Mouse (Mus musculus) neural tube, embryonic 12.5 days (tissue): ENCODE measurements at regions not wholly inside any gene's neighbourhood (a gene's known extent, or its start where the extent isn't known, plus 50 kb on each side); places are given as distances from the start of the nearest gene placed in this dataset.

Experiments
- ATAC-seq: fragments of 200-750 bp; cut with Nextera tagmentation; 2 replicates; pipeline ENCODE4 v1.8.0; 2017; ENCODE audit warnings: low read depth, mild to moderate bottlenecking, moderate TSS enrichment, moderate library complexity; ENCODE audit not compliant: low FRiP score
- H3K27ac ChIP-seq: fragments of 300-500 bp; sonication (generic); 2 replicates; pipeline ENCODE4 v1.5.1; 2016
- H3K27me3 ChIP-seq: fragments of 300-500 bp; sonication (generic); replicated peaks from 2 replicates; pipeline ENCODE4 v1.6.1; 2016; ENCODE audit warnings: mild to moderate bottlenecking
- H3K36me3 ChIP-seq: fragments of 300-500 bp; sonication (generic); 2 replicates; pipeline ENCODE4 v1.6.1; 2016; ENCODE audit warnings: mild to moderate bottlenecking
- H3K4me1 ChIP-seq: fragments of 300-500 bp; sonication (generic); 2 replicates; pipeline ENCODE4 v1.6.1; 2016
- H3K4me2 ChIP-seq: fragments of 300-500 bp; sonication (generic); replicated peaks from 2 replicates; pipeline ENCODE4 v1.6.1; 2016; ENCODE audit warnings: mild to moderate bottlenecking
- H3K4me3 ChIP-seq: fragments of 300-500 bp; sonication (generic); 2 replicates; pipeline ENCODE4 v1.5.1; 2016
- H3K9ac ChIP-seq: fragments of 300-500 bp; sonication (generic); 2 replicates; pipeline ENCODE4 v1.6.1; 2016; ENCODE audit warnings: mild to moderate bottlenecking
- H3K9me3 ChIP-seq: fragments of 300-500 bp; sonication (generic); 2 replicates; pipeline ENCODE4 v1.6.1; 2016; ENCODE audit warnings: mild to moderate bottlenecking
- WGBS: fragments of 180-500 bp; shearing (Covaris S2); methylation state at CpG from one replicate; pipeline ENCODE4 v1.1.7; 2016; 5-methylcytosine and 5-hydroxymethylcytosine counted together

DNA sequence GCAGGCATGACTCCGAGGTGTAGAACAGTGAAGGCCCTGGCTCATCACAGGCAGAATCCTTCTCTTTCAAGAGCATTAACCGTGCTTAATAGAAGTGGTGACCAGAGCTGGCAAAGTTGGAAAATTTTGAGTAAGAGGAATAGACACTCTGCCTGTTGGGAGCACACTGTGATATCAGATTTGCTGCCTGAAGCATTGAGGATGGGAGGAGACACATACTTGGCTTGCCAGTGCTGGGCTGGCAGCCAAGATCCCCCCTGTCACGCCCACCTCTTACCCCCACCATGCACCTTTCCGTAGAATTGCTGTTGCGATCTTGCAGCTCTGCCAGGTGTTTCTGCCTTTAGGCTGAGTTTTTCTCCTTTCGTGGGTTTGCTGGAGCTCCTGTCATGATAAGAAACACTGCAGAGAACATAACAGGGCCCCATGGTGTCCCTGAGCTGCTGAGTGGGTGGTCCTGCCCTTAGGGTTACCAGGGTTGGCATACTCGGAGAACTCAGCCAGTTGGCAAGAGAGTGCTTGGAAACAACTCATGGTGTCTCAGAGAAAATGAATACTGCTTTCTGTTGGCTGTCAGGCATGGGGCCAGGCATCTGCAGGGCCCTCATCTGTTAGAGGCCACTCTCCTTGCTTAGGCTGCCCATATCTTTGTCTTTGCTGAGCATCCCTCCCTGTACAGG, 286.1 kb downstream of the Glrx3 start:
- WGBS, result 81% methylated on average over 7 of the region's 7 CpGs
- no peaks in the 10 kb centered on the region for H3K4me1 ChIP-seq
- H3K27me3 ChIP-seq, result no peaks in the 10 kb centered on the region
- no peak for ATAC-seq
- no peak overlapping the region for H3K4me2 ChIP-seq
- no peak overlapping the region for H3K4me3 ChIP-seq
- no peak overlapping the region for H3K27ac ChIP-seq
- H3K36me3 ChIP-seq, result no peaks in the 10 kb centered on the region
- no peak overlapping the region for H3K9ac ChIP-seq
- no peaks in the 10 kb centered on the region for H3K9me3 ChIP-seq

- WGBS, result 55% methylated on average over 7 of the region's 7 CpGs
- no peaks in the 10 kb centered on the region for H3K36me3 ChIP-seq
- H3K4me1 ChIP-seq, result no peaks in the 10 kb centered on the region
- no peaks in the 10 kb centered on the region for H3K27me3 ChIP-seq
- no peak overlapping the region for H3K4me2 ChIP-seq
- no peak overlapping the region for H3K27ac ChIP-seq
- H3K9me3 ChIP-seq, result no peaks in the 10 kb centered on the region
- no peak overlapping the region for H3K4me3 ChIP-seq
- no peak for ATAC-seq
- H3K9ac ChIP-seq, result no peak overlapping the region
Measured at GRCm38 (mm10) chr7:137726031-137726430, 288.6 kb downstream of the Glrx3 start.

DNA sequence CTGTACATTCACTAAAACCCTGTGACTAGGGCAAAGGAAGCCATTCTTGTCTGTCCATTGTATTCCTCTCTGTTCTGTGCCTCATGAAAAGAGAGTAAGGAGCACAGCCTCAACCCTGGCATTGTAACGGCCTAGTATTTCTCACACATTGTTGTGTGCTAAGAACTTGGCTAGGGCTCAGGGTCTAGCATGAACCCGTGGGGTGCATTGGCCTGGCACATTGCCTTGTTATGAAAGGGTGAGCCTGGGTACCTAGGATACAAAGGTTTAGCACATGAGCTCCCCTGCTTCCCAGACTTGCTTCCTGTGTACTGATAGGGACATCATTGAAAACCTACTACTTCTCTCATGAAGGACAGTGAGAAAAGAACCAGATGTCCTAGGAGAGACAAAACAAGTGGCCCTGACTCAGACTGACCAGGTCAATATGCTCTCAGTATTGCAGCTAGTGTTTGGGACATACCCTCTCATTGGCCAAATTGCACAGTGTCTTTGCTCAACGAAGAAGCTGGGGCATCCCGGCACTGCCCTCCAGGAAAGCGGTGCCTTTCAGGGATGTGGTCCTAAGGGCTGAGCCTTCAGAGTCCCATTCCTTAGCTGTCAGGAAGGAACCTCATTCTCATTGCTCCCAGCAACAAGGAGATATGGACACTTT, 298.6 kb downstream of the Glrx3 start:
- H3K4me1 ChIP-seq, result no peaks in the 10 kb centered on the region
- H3K4me3 ChIP-seq, result no peak overlapping the region
- H3K36me3 ChIP-seq, result no peaks in the 10 kb centered on the region
- 90% methylated on average over 5 of the region's 5 CpGs for WGBS
- no peak for ATAC-seq
- no peaks in the 10 kb centered on the region for H3K9me3 ChIP-seq
- H3K9ac ChIP-seq, result no peak overlapping the region
- H3K4me2 ChIP-seq, result no peak overlapping the region
- no peak overlapping the region for H3K27ac ChIP-seq
- H3K27me3 ChIP-seq, result no peaks in the 10 kb centered on the region

- Histone ChIP-seq H3K27me3 (no peaks in the 10 kb centered on the region), H3K4me2 (no peak overlapping the region), H3K36me3 (no peaks in the 10 kb centered on the region), H3K9ac (no peak overlapping the region), H3K27ac (no peak overlapping the region), H3K4me1 (no peaks in the 10 kb centered on the region; the same call in 1 of the 2 replicates), H3K4me3 (no peak overlapping the region), H3K9me3 (no peaks in the 10 kb centered on the region)
- 79% methylated on average over 3 of the region's 3 CpGs for WGBS
- no peak for ATAC-seq
Measured at GRCm38 (mm10) chr7:137741702-137742101, 304.3 kb downstream of the Glrx3 start.

GRCm38 (mm10) chr7:137742297-137742751, 304.9 kb downstream of the Glrx3 start:
- H3K9me3 ChIP-seq, result no peaks in the 10 kb centered on the region
- no peak overlapping the region for H3K4me3 ChIP-seq
- 53% methylated on average over 7 of the region's 7 CpGs for WGBS
- no peak overlapping the region for H3K27ac ChIP-seq
- ATAC-seq, result no peak
- H3K4me1 ChIP-seq, result no peaks in the 10 kb centered on the region; the same call in 1 of the 2 replicates
- no peak overlapping the region for H3K9ac ChIP-seq
- H3K36me3 ChIP-seq, result no peaks in the 10 kb centered on the region
- H3K4me2 ChIP-seq, result no peak overlapping the region
- no peaks in the 10 kb centered on the region for H3K27me3 ChIP-seq

DNA sequence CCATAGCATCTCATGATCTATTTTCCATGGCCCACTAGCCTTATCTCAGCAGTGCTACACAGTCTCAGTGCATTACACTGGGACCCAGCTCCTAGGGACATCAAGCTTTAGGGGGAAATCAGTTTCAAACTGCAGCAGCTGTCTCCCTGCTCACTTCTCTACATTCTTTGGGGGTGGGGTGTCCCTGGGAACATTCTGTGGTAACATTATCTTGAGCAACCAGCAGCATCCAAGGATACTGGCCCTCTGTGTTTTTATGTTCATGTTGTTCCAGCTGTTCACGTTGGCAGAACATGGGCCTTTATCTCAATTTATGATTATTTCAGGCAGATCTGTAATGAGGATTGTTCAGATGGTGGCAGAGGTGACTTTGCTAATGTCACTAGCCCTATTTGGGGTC, 308.2 kb downstream of the Glrx3 start:
- H3K36me3 ChIP-seq, result no peaks in the 10 kb centered on the region
- no peak overlapping the region for H3K4me3 ChIP-seq
- no peak overlapping the region for H3K4me2 ChIP-seq
- no peak for ATAC-seq
- WGBS, result 67% methylated on average over 1 of the region's 1 CpGs
- H3K27ac ChIP-seq, result no peak overlapping the region
- H3K9ac ChIP-seq, result no peak overlapping the region
- no peaks in the 10 kb centered on the region; the same call in 1 of the 2 replicates for H3K4me1 ChIP-seq
- H3K27me3 ChIP-seq, result no peaks in the 10 kb centered on the region
- H3K9me3 ChIP-seq, result no peaks in the 10 kb centered on the region

DNA sequence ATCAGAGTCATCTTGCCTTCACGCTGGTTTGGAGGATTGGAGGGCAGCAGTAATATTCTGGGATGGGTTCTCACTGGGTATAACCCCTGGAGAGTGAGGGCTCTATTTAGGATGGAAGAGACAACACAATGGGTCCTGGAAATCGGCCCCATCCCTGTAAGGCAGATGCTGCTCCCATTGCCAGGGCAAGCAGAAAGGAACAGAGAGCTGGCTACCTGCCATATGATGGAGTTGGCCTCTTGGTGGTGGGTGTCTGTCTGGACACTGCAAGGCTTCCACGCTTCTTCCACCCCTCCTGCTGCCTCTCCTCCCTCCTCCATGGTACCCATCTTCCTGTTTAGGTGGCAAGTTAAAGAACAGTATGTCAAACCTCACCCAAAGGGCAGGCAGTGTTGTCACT, 308.6 kb downstream of the Glrx3 start:
- Histone ChIP-seq H3K9me3 (no peaks in the 10 kb centered on the region), H3K27me3 (no peaks in the 10 kb centered on the region), H3K27ac (no peak overlapping the region), H3K36me3 (no peaks in the 10 kb centered on the region), H3K4me2 (no peak overlapping the region), H3K4me3 (no peak overlapping the region), H3K4me1 (no peaks in the 10 kb centered on the region; the same call in 1 of the 2 replicates), H3K9ac (no peak overlapping the region)
- 75% methylated on average over 3 of the region's 3 CpGs for whole genome bisulfite sequencing
- no peak for ATAC-seq

GRCm38 (mm10) chr7:137748936-137749335, 311.5 kb downstream of the Glrx3 start:
- Histone ChIP-seq H3K36me3 (no peaks in the 10 kb centered on the region), H3K4me3 (no peak overlapping the region), H3K4me2 (no peak overlapping the region), H3K9ac (no peak overlapping the region), H3K4me1 (no peaks in the 10 kb centered on the region; the same call in 1 of the 2 replicates), H3K27ac (no peak overlapping the region), H3K27me3 (no peaks in the 10 kb centered on the region), H3K9me3 (no peaks in the 10 kb centered on the region)
- WGBS, result 79% methylated on average over 7 of the region's 7 CpGs
- no peak for ATAC-seq

DNA sequence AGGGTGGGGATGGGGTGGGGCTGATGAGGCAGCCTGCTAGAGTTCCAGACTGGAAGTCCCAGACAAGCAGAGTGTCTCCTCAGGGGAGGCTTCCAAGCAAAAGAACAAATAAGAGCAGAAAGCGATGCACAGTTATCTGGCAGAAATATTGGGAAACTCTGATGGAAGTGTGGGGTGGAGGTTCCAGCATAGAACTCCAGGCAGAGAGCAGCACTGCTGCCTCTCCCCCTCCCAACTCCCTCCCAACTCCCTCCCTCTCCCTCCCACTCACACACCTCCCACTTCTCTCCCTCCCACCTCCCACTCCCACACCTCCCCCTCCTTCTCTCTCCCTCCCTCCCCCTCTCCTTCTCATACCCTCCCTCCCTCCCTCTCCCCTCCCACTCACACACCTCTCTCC, 313.3 kb downstream of the Glrx3 start:
- H3K27me3 ChIP-seq, result no peaks in the 10 kb centered on the region
- no peak for ATAC-seq
- H3K4me2 ChIP-seq, result no peak overlapping the region
- no peak overlapping the region for H3K9ac ChIP-seq
- H3K9me3 ChIP-seq, result no peaks in the 10 kb centered on the region
- no peaks in the 10 kb centered on the region; the same call in 1 of the 2 replicates for H3K4me1 ChIP-seq
- no peak overlapping the region for H3K27ac ChIP-seq
- no peak overlapping the region for H3K4me3 ChIP-seq
- WGBS, result 90% methylated on average over 1 of the region's 1 CpGs
- H3K36me3 ChIP-seq, result no peaks in the 10 kb centered on the region

- ATAC-seq, result no peak
Measured at GRCm38 (mm10) chr7:137751151-137751859, 313.9 kb downstream of the Glrx3 start.

DNA sequence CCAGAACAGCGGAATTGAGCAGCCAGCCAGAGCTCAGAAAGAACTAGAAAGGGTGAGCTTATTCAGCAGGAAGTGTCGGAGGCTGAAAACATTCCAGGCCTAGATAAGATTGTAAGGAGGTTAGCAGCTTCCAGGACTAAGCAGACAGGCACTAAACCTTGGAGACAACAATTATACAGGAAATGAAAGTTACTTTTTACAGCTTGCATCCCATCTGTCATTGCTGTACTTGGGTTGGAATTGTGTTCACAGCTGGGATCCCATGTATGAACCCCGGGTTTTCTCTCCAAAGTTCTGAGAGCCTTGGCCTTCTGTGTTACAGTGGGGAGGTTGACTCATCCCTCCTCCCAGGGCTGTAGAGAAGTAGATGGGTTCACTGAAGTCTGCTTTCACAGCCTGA, 328.5 kb downstream of the Glrx3 start:
- Histone ChIP-seq H3K4me2 (no peak overlapping the region), H3K4me3 (no peak overlapping the region), H3K36me3 (no peaks in the 10 kb centered on the region), H3K9me3 (no peaks in the 10 kb centered on the region), H3K9ac (no peak overlapping the region), H3K4me1 (no peaks in the 10 kb centered on the region), H3K27ac (no peak overlapping the region), H3K27me3 (no peaks in the 10 kb centered on the region)
- ATAC-seq, result no peak
- WGBS, result 80% methylated on average over 3 of the region's 3 CpGs

More at GRCm38 (mm10) chr7:137751151-137751859, 313.9 kb downstream of the Glrx3 start:
- Histone ChIP-seq H3K27ac (no peak overlapping the region), H3K36me3 (no peaks in the 10 kb centered on the region), H3K4me3 (no peak overlapping the region), H3K4me1 (no peaks in the 10 kb centered on the region), H3K9ac (no peak overlapping the region), H3K27me3 (no peaks in the 10 kb centered on the region), H3K4me2 (no peak overlapping the region), H3K9me3 (no peaks in the 10 kb centered on the region)
- WGBS, result 36% methylated on average over 4 of the region's 4 CpGs

GRCm38 (mm10) chr7:137766721-137767120, 329.3 kb downstream of the Glrx3 start:
- 75% methylated on average over 2 of the region's 2 CpGs for WGBS
- Histone ChIP-seq H3K4me3 (no peak overlapping the region), H3K4me1 (no peaks in the 10 kb centered on the region), H3K27me3 (no peaks in the 10 kb centered on the region), H3K9ac (no peak overlapping the region), H3K9me3 (no peaks in the 10 kb centered on the region), H3K36me3 (no peaks in the 10 kb centered on the region), H3K27ac (no peak overlapping the region), H3K4me2 (no peak overlapping the region)
- no peak for ATAC-seq
